Mouse (Mus musculus) mouse trophoblast stem cell (cell line): ENCODE results near the gene Wdhd1.

Experiments
- in situ Hi-C, 2 experiments: fragments of 300-500 bp; cut with MseI, MboI; formaldehyde crosslinking; loops; 2 replicates in 1 of 2; 3 replicates in 1 of 2; pipeline ENCODE4 v1.15.1; 2025

Wdhd1 gene

GRCm38 (mm10) chr14:47281535-47281934 is 4.9 kb upstream of the Wdhd1 start:
- in situ Hi-C loops, result no loop called here

GRCm38 (mm10) chr14:47279058-47279457 is 2.4 kb upstream of the Wdhd1 start:
- in situ Hi-C loops, result no loop called here

GRCm38 (mm10) chr14:47276036-47276603 is 537 bp downstream of the Wdhd1 start:
- in situ Hi-C loops, result no loop called here

- in situ Hi-C loops, result no loop called here
Observed at GRCm38 (mm10) chr14:47275417-47275816, 1.2 kb downstream of the Wdhd1 start.

GRCm38 (mm10) chr14:47273751-47274150 is 2.9 kb downstream of the Wdhd1 start:
- in situ Hi-C loops, result no loop called here

GRCm38 (mm10) chr14:47269706-47270105 is 7.0 kb downstream of the Wdhd1 start:
- in situ Hi-C loops, result no loop called here

GRCm38 (mm10) chr14:47269056-47269455 is 7.6 kb downstream of the Wdhd1 start:
- in situ Hi-C loops, result no loop called here

- in situ Hi-C loops, result no loop called here
Observed at GRCm38 (mm10) chr14:47265829-47266228, 10.8 kb downstream of the Wdhd1 start.

GRCm38 (mm10) chr14:47264866-47265265 is 11.8 kb downstream of the Wdhd1 start:
- in situ Hi-C loops, result no loop called here

GRCm38 (mm10) chr14:47249839-47250238 is 26.8 kb downstream of the Wdhd1 start:
- in situ Hi-C loops, result no loop called here

GRCm38 (mm10) chr14:47242753-47243152 is 33.9 kb downstream of the Wdhd1 start:
- in situ Hi-C loops, result no loop called here

- in situ Hi-C loops, result no loop called here
Observed at GRCm38 (mm10) chr14:47241046-47241445, 35.6 kb downstream of the Wdhd1 start.

GRCm38 (mm10) chr14:47240600-47240999 is 36.1 kb downstream of the Wdhd1 start:
- in situ Hi-C loops, result no loop called here

GRCm38 (mm10) chr14:47237286-47237685 is 39.4 kb downstream of the Wdhd1 start:
- in situ Hi-C loops, result no loop called here

- in situ Hi-C loops, result no loop called here
Observed at GRCm38 (mm10) chr14:47236491-47236890, 40.2 kb downstream of the Wdhd1 start.

- in situ Hi-C loops, result no loop called here
Observed at GRCm38 (mm10) chr14:47234526-47235250, 42.0 kb downstream of the Wdhd1 start.

GRCm38 (mm10) chr14:47234032-47234431 is 42.6 kb downstream of the Wdhd1 start:
- in situ Hi-C loops, result no loop called here

- in situ Hi-C loops, result no loop called here
Observed at GRCm38 (mm10) chr14:47233602-47234001, 43.1 kb downstream of the Wdhd1 start.

GRCm38 (mm10) chr14:47229796-47230376 is 46.8 kb downstream of the Wdhd1 start:
- in situ Hi-C loops, result no loop called here

- in situ Hi-C loops, result no loop called here
Observed at GRCm38 (mm10) chr14:47225931-47226330, 50.7 kb downstream of the Wdhd1 start.

- in situ Hi-C loops, result no loop called here
Observed at GRCm38 (mm10) chr14:47224476-47225325, 52.0 kb downstream of the Wdhd1 start.
